Mouse (Mus musculus) mature B cell (primary cell): ENCODE results near the gene Robo1.

Experiments
- in situ Hi-C: fragments of 300-500 bp; cut with MboI; formaldehyde crosslinking; loops from 2 replicates; pipeline ENCODE4 v1.14.3; 2019

Gene Robo1

DNA sequence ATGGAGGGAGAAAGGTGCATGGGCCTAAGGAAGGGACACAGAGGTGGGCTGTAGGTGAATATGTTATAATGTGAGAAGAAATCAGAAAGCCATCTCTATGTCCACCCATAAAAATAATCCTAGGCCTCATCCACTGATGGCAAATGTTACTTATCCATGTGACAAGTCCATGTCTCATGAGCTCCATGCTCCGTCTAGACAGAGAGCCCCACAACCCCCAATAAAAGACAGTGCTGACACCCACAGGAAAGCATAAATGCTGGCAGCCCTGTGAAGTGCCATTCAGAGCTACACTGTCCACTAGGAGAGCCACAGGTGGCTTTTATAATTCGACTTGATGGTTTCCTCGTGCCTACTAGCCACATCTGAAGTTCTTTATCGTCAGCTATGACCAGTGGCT lies 694.6 kb downstream of the Robo1 start:
- in situ Hi-C loops: no loop called here

- in situ Hi-C loops: no loop called here
Observed at GRCm38 (mm10) chr16:73004601-73005000, 696.5 kb downstream of the Robo1 start.

DNA sequence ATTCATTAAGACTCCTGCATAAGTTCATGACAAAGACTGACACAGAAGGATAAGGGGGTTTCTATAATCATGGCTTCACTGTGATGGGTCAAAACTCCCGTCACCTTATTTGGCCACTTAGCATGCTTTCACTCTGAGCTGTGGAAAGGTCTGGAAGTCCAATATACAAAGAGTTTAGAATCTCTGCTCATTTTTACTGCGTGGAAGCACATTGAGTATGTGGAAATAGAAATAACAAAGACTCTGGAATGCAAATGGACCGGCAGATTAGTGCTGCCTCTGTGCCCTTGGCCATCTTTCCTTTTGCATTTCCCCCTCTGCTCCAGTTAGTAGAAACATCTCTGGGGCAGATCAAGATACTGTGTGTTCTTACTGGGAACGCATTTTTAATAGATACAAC lies 697.7 kb downstream of the Robo1 start:
- in situ Hi-C loops: no loop called here

GRCm38 (mm10) chr16:73007434-73007833 lies 699.3 kb downstream of the Robo1 start:
- in situ Hi-C loops: no loop called here

DNA sequence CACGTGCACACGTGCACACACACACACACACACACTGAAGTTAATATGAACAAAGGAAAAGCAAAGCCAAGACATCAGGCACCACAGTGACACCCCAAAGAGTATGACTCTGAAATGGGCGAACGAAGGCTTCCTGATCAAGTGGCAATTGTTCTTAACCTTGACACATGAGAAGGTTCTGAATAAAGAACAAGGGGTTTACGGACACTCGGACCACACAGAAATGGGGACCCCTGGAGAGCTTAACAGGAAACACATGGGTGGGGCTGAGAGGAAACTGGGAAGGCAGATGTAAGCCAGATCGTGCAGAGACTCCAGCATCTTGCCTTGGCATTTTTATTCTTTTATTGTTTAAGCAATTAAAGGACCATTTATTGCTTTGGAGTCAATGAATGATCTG lies 703.2 kb downstream of the Robo1 start:
- in situ Hi-C loops: no loop called here

DNA sequence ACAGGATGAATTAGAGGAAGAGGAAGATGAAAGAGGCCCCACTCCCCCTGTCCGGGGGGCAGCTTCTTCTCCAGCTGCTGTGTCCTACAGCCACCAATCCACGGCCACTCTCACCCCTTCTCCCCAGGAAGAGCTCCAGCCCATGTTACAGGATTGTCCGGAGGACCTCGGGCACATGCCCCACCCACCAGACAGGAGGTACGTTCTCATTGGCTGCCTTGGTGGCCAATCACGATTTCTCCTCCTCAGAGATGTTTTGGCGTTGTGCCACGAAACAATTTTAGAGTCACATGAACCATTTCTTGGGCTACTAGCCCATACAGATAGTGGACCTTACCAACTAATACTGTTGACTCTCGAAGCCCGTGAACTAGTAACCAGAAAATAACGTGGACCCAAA lies 704.8 kb downstream of the Robo1 start:
- in situ Hi-C loops: no loop called here

DNA sequence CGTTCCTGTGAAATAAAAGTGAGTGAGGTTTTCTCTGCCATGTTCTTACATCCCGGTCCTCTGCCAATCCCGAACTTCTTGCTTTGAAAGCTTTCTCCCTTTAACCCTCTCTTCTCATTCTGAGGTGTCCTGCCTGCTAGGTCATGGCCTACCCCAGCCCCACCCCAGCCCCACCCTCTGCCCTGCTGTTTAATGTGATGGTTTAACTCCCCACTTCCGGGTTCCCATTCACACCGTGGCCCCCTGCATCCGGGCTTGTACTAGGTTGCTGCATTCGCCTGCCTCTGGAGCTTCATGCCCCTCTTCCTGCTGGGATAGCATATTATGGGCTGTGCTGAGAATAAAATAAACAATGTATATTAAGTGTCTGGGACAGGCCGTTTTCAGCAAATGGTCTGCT lies 706.4 kb downstream of the Robo1 start:
- in situ Hi-C loops: no loop called here

GRCm38 (mm10) chr16:73015976-73016375 lies 707.9 kb downstream of the Robo1 start:
- in situ Hi-C loops: no loop called here

DNA sequence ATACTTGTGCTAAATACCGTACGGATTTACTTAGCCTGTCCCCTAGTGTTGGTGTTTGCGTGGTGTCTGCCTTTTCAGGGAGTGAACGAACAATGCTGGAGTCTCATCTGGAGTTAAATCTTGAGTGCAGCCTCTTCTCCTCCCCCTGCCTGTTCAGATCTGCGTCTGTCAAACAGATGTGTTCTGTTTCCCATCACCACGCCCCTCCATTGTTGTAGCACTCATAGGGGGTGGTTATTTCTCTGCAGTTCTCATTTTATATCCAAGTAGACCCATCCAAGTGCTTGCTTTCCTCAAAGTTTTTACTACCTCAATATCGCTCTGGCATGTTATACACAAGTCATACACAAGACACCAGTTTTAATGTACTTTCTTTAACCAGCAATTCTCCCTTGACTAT lies 708.7 kb downstream of the Robo1 start:
- in situ Hi-C loops: no loop called here

DNA sequence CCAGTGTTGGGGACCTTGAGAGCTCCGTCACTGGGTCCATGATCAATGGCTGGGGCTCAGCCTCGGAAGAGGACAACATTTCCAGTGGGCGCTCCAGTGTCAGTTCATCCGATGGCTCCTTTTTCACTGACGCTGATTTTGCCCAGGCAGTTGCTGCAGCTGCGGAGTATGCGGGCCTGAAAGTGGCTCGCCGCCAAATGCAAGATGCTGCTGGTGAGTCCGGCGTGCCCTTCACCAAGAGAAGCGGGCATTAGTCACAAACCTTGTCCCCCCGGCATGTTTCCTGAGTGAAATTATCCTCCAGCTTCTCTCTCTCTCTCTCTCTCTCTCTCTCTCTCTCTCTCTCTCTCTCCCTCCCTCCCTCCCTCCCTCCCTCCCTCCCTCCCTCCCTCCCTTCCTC lies 716.2 kb downstream of the Robo1 start:
- in situ Hi-C loops: no loop called here

- in situ Hi-C loops: no loop called here
Observed at GRCm38 (mm10) chr16:73027692-73028091, 719.6 kb downstream of the Robo1 start.

- in situ Hi-C loops: no loop called here
Observed at GRCm38 (mm10) chr16:73030999-73031398, 722.9 kb downstream of the Robo1 start.

GRCm38 (mm10) chr16:73035210-73035985 lies 727.3 kb downstream of the Robo1 start:
- in situ Hi-C loops: no loop called here

- in situ Hi-C loops: no loop called here
Observed at GRCm38 (mm10) chr16:73038552-73038951, 730.4 kb downstream of the Robo1 start.

GRCm38 (mm10) chr16:73062461-73062860 lies 754.4 kb downstream of the Robo1 start:
- in situ Hi-C loops: no loop called here

GRCm38 (mm10) chr16:73067782-73068181 lies 759.7 kb downstream of the Robo1 start:
- in situ Hi-C loops: no loop called here

- in situ Hi-C loops: no loop called here
Observed at GRCm38 (mm10) chr16:73072047-73072446, 763.9 kb downstream of the Robo1 start.

- in situ Hi-C loops: no loop called here
Observed at GRCm38 (mm10) chr16:73072883-73073282, 764.8 kb downstream of the Robo1 start.

GRCm38 (mm10) chr16:73082420-73082819 lies 774.3 kb downstream of the Robo1 start:
- in situ Hi-C loops: no loop called here

DNA sequence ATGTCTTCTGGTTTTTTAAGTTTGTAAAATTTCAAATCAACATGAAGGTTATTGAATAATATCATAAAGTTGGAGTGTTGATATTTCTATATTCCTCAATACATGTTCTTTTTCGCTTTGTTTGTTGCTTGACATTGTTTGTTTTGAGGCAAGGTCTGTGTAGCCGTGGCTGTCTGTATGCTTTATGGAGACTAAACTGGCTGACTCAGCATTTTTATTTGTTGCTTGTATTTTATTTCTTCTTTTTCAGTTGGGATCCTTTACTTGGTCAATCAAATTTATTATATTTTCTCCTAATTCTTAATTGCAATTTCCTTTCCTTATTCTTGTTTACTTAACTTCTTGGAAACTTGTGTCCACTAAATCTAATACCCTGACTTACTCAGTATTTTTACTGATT lies 775.0 kb downstream of the Robo1 start:
- in situ Hi-C loops: no loop called here
